ENCODE assay signal across 7 mouse cellular contexts in the genomic region with DNA sequence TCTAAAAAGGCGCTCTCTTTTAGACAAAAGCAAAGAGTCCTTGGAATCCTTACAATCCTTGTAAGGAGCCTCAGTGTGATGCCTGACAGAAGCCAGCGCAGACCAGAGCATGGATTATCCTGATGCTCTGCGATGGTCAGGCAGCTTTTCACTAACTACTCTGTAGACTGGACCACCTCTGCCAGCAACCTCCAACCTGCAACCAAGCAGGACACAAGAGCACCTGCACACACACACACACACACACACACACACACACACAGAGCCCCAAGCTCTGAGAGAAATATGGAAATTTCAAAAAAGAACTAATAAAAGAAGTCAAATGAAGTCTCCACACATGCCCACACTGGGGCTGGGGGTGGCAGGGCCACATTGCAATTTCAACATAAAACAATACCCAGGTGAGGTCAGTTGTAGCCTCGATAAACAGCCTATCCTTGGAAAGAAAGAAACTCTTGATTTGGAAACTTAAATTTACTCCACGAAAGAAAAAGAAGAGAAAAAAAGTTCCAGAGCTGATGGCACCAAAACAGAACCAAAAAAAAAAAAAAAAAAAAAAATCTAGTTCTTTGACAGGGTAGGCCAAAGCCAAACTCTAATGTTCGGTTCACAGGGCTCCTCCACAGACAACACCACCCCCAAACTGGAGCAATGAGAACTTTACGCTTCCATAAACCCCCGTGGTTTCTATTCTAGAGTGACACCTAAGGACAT. TPM values are rescaled to one million over a fixed set of nuclear protein-coding genes. Genes with fewer than 3 reads are reported as not detected.
DNase-seq lines count a peak whose midpoint lies in the region; ATAC-seq and TF ChIP-seq lines count a peak whose summit lies in the region.

No protein-coding gene starts in this region.

- no peaks in the 10 kb centered on the region; the same call in 1 of the 2 replicates for H3K36me3 ChIP-seq in lung, embryonic 15.5 days
- no peaks in the 10 kb centered on the region for H3K36me3 ChIP-seq in intestine, embryonic 16.5 days (ENCODE audit: control insufficient read depth, insufficient read depth, low read length)
- no peaks in the 10 kb centered on the region for H3K36me3 ChIP-seq in neural tube, embryonic 15.5 days

- H3K4me3 ChIP-seq in lung, embryonic 15.5 days = peak overlapping the region; percentile 94
- H3K4me3 ChIP-seq in embryonic fibroblast, embryonic 13.5 days (ENCODE audit: insufficient read depth, low read length) = peak overlapping the region; percentile 79
- H3K4me3 ChIP-seq in intestine, embryonic 16.5 days (ENCODE audit: low read length) = peak overlapping the region; percentile 87
- peak overlapping the region; percentile 86 for H3K4me3 ChIP-seq in neural tube, embryonic 15.5 days (replicated peaks)

- ATAC-seq in lung, embryonic 15.5 days (ENCODE audit: borderline replicate concordance, extremely low read depth, low FRiP score, low TSS enrichment) = no peak
- no peak for ATAC-seq in intestine, embryonic 16.5 days
- no peak for ATAC-seq in neural tube, embryonic 15.5 days (ENCODE audit: low FRiP score)
- no peak for ATAC-seq in megakaryocyte-erythroid progenitor cell, adult 5-6 weeks (replicated peaks; ENCODE audit: low FRiP score, low TSS enrichment, poor library complexity, severe bottlenecking)

- DNase-seq in lung, adult 18-20 months = no peak
- DNase-seq in ovary, postnatal 10 days (ENCODE audit: low spot score) = no peak

- WGBS in lung, embryonic 15.5 days = 40% methylated on average over 8 of the region's 8 CpGs
- WGBS in intestine, embryonic 16.5 days = 37% methylated on average over 8 of the region's 8 CpGs
- WGBS in neural tube, embryonic 15.5 days = 45% methylated on average over 8 of the region's 8 CpGs

- H3K27ac ChIP-seq in lung, embryonic 15.5 days = peak overlapping the region; percentile 98; the same call in 1 of the 2 replicates
- H3K27ac ChIP-seq in embryonic fibroblast, embryonic 13.5 days (ENCODE audit: insufficient read depth, low read length) = no peak overlapping the region
- H3K27ac ChIP-seq in intestine, embryonic 16.5 days (ENCODE audit: low read length) = peak overlapping the region; percentile 99
- H3K27ac ChIP-seq in neural tube, embryonic 15.5 days (replicated peaks) = peak overlapping the region; percentile 97

- H3K27me3 ChIP-seq in lung, embryonic 15.5 days = no peaks in the 10 kb centered on the region
- H3K27me3 ChIP-seq in intestine, embryonic 16.5 days (replicated peaks; ENCODE audit: control insufficient read depth, insufficient read depth, low read length) = no peaks in the 10 kb centered on the region
- H3K27me3 ChIP-seq in neural tube, embryonic 15.5 days (replicated peaks) = no peaks in the 10 kb centered on the region

- peak overlapping the region; percentile 77 for H3K4me2 ChIP-seq in lung, embryonic 15.5 days
- H3K4me2 ChIP-seq in intestine, embryonic 16.5 days (ENCODE audit: low read depth, low read length) = peak overlapping the region; percentile 81
- H3K4me2 ChIP-seq in neural tube, embryonic 15.5 days = peak overlapping the region; percentile 88

- TF ChIP-seq POLR2A in embryonic fibroblast, embryonic 13.5 days (IDR thresholded peaks at IDR 0.05; ENCODE audit: low read depth, low read length) = no peak

- no peaks in the 10 kb centered on the region for H3K9me3 ChIP-seq in lung, embryonic 15.5 days
- H3K9me3 ChIP-seq in intestine, embryonic 16.5 days (ENCODE audit: control insufficient read depth, low read length) = no peaks in the 10 kb centered on the region
- no peaks in the 10 kb centered on the region for H3K9me3 ChIP-seq in neural tube, embryonic 15.5 days (replicated peaks)

- TF ChIP-seq CTCF in embryonic fibroblast, embryonic 13.5 days (IDR thresholded peaks at IDR 0.05; ENCODE audit: borderline replicate concordance, insufficient read depth, low read length) = no peak

- peaks cover 40% of the 10 kb centered on the region for H3K4me1 ChIP-seq in lung, embryonic 15.5 days
- no peaks in the 10 kb centered on the region for H3K4me1 ChIP-seq in embryonic fibroblast, embryonic 13.5 days (ENCODE audit: control insufficient read depth, insufficient read depth, low read length)
- H3K4me1 ChIP-seq in intestine, embryonic 16.5 days (ENCODE audit: control insufficient read depth, insufficient read depth, low read length) = peaks cover 26% of the 10 kb centered on the region
- H3K4me1 ChIP-seq in neural tube, embryonic 15.5 days = peaks cover 41% of the 10 kb centered on the region

- H3K9ac ChIP-seq in lung, embryonic 15.5 days = peak overlapping the region; percentile 99
- H3K9ac ChIP-seq in intestine, embryonic 16.5 days (ENCODE audit: low read depth, low read length) = peak overlapping the region; percentile 99
- H3K9ac ChIP-seq in neural tube, embryonic 15.5 days (replicated peaks) = peak overlapping the region; percentile 97

RNA-seq across cellular contexts. Expression of a gene that starts 2.2 kb away (rescaled TPM):
- polyA plus RNA-seq in lung, embryonic 15.5 days (2015; fragmentation: Nextera tagmentation; extraction: Ambion mirVana) = 11.7 and 12.1 TPM in 2 replicates
- 17.4 and 19.7 TPM in 2 replicates for polyA plus RNA-seq in embryonic fibroblast, embryonic 13.5 days (2011; ENCODE audit: insufficient read length, low read depth, missing spikeins)
- polyA plus RNA-seq in intestine, embryonic 16.5 days (2015; fragmentation: Nextera tagmentation; extraction: Ambion mirVana) = 7.6 and 8.7 TPM in 2 replicates
- polyA plus RNA-seq in neural tube, embryonic 15.5 days (2015; fragmentation: Nextera tagmentation; extraction: Ambion mirVana) = 8.2 and 10.9 TPM in 2 replicates
- 32.7 and 63.0 TPM in 2 replicates for total RNA-seq in megakaryocyte-erythroid progenitor cell, adult 5-6 weeks (2014; fragmentation: Nextera tagmentation)
- total RNA-seq in megakaryocyte-erythroid progenitor cell, adult 5-6 weeks (2017) = 13.7 and 16.5 TPM in 2 replicates
